Mouse (Mus musculus): ENCODE data around the gene Sfrp2.
A peak's percentile ranks its signal among the peaks of the same experiment; 100 is the strongest.

Sfrp2 gene

DNA sequence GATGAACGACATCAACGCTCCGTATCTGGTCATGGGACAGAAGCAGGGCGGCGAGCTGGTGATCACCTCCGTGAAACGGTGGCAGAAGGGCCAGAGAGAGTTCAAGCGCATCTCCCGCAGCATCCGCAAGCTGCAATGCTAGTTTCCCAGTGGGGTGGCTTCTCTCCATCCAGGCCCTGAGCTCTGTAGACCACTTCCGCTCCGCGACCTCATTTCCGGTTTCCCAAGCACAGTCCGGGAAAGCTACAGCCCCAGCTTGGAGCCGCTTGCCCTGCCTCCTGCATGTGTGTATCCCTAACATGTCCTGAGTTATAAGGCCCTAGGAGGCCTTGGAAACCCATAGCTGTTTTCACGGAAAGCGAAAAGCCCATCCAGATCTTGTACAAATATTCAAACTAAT, 7.2 kb downstream of the Sfrp2 start:
- DNase-seq, result no peak

- DNase-seq, result no peak
Measured at GRCm38 (mm10) chr3:83775403-83775802, 9.3 kb downstream of the Sfrp2 start.

DNA sequence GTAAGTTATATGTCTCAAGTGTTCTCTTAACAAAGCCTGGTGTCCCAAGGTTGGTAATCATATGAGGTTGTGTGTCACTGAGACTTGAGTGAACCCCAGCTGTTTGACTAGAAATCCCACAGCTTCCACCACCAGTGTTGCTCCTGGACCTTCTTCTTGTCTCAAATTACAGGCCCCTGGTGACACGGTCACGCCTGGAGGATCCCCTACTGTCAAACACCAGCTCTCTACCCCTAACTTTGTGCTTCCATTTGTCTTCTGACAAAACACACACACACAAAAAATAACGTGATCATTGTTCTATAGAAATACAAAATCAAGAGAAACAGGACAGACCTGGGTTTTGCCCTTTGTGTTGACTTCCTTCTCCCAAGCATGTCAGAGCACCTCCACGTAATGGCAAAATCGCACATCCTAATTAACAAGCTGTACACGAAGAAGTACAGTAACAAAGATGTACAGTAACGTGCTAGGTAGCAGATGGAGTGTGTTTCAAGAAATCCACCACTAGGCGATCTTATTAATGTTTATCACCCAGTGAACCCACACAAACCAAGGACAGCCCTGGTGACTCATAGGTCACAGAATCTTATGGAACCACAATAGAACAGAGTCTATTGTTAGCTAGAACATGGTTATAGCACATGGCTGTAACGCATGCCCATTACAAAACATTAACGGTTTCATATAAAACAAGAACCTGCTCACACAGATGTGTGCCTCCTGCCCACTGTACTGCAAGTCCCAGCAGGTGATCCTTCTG, 15.5 kb downstream of the Sfrp2 start:
- no peak for DNase-seq

DNA sequence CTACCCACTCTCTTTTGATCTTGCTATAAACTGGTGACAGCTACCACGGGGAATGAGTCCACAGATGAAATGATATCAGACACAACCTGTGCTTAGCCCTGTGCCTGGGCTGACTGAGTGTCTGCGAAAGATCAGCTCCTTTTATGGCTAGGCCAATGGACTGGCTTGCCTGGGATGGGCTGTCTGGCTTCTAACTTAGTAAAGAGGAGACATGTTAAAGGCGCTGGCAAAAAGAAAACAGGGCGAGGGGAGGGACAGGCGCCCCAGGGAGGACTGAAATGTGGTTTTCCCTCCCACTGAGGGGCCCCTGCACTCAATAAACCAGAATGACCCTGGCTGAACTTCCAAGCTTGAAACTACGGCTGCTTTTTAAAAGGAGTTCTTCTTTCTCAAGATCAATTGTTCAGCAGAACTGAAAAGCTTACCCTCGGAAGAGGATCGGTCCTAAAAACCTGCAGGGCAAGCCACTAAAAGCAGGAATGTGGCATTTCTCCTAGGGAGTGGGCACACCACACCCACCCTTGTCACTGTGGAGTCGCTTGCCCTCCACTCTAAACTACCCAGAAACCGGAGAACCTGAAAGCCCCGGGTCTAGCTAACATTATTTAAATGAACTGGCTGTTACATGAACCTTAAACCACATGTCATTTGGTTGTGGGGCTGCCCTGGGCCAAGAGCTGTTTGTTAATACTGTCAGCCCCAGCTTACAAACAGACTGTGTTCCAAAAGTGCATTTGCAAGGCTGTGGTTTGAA, 17.8 kb downstream of the Sfrp2 start:
- DNase-seq, result no peak

DNA sequence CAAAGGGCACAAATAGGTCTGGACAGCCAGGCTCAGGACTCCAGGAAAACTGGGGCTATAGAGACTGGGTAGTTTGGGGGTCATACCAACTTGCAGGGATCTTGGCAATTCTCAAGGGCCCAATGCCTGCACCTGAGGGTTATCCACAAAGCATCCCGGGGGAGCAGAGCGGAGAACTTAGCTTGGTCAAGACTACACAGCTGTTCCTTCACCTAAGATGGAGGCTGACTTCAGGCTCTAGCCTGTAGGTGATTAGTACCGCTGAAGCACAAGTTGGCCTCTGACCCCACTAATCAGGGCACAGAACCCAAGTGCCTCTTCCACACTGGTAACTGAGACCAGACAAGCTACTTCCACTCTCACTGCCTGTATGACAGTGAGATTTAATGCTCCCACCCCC, 18.6 kb downstream of the Sfrp2 start:
- DNase-seq, result no peak

GRCm38 (mm10) chr3:83787086-83787485, 21.0 kb downstream of the Sfrp2 start:
- DNase-seq, result no peak

DNA sequence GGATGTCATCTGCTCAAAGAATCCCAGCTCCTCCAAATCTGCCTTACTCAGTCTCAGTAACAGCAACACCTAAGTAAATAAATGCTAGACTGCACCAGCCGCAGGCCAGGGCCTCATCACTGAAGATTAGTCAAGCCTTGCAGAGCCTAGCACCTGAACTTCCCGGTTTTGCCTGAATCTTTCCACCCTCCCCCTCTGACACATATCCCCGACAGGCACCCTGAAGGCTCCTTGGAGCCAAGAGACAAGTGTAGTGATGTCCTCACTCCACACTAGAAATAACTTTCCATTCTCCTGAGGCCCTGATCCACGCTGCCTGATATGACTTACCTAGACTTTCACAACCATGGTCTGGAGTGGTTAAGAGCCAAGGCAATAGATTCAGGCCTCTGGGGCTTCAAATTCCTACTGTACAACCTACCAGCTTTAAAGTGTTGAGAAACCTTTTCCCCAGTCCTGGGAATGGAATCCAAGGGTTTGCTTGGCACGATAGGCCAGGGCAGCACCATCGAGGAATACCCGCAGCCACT, 21.7 kb downstream of the Sfrp2 start:
- no peak for DNase-seq

DNA sequence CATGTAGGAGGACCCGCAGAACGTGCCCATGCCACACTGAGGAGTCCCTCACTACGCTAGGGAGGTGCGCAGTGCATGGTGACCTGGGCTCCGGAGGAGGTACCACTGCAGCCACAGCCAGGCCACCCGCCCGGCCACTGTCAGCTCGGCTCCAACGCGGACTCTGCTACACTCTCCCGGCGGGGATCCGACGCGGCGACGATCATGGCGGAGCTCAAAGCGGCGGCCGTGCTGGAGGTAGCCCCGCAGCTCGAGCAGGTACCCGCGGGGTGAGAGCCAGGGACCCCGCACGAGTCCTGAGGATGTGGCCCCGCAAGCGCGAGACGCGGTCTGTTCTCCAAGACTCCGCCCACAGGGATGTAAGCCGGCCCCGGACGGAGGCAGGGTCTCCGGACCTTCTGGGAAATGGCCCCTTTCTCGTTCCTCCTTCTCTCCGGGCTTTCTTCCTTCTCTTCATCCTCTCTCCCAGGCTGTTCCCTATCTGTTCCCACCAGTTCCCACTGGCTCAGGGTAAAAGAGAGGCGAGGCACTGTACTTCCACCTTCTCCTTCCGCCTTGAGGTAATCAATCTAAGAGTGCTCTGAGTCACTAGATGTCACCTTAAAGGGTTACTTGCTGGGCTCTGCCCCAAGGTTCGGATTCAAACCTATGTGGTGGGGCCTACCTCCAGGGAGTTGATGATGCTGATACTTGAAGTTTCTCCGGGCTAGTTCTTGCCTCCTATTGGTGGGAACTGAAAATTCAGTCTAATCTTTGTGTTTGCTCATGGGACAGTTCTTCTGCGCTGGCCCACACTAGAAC, 23.7 kb downstream of the Sfrp2 start:
- no peak for DNase-seq

GRCm38 (mm10) chr3:83791444-83791843, 25.3 kb downstream of the Sfrp2 start:
- DNase-seq, result no peak

- no peak for DNase-seq
Measured at GRCm38 (mm10) chr3:83797098-83797497, 31.0 kb downstream of the Sfrp2 start.

DNA sequence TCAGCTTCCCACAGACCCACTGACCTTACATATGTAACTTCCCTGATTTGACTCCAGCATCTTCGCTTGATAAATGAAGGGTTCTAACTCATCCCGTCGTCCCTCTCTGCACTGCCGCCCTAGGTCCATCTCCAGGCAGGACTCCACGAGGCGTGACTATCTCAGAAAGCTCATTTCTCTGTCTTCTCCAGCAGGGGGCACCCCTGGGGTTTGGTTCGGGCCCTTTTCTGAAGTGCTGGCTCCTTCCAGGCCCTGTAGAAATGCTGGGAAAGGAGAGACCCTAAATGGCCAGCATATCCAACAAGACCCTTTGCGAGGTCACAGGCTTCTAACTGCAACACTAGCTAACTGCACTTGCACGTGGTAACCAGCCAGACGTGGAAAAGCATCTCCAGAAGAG, 31.7 kb downstream of the Sfrp2 start:
- peak; percentile 46 for DNase-seq

DNA sequence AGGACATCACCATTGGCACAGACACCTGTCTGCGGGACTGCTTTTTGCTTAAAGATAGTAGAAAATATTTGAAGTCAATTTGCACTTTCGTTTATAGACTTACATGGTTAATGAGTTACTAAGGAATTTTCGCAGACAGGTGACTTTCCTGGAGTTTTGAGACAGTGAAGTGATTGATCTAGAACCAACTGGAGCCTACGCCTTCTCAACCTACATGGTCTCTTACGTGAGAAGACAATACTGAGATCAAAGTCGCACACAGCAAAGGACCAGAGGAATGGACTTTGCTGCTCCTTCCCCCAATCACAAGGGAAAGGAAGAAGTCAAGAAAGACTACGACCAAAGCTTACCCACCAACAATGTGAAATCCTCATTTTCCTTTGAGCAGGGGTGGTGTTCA, 33.4 kb downstream of the Sfrp2 start:
- DNase-seq, result no peak

DNA sequence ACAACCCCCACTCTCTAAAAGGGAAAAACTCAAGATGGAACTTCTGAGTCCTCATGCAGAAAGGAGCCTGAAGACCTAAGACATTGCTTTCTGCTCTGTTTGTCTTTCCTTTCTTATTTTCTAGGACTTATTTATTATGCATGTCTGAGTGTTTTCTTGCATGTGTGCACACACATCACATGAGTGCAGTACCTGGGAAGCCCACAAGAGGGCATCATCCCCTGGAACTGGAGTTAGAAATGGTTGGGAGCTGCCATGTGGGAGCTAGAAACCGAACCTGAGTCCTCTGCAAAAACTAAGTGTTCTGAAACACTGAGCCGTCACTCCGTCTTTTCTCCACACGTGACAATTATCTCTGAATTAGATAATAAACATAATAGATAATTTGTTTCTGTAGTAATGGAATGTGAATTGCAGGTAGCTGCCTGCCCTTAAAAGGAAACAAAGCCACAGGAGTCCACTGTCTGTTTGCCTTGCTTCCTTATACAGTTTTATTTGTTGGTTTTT, 35.6 kb downstream of the Sfrp2 start:
- DNase-seq, result no peak

GRCm38 (mm10) chr3:83808483-83808882, 42.4 kb downstream of the Sfrp2 start:
- DNase-seq, result no peak

DNA sequence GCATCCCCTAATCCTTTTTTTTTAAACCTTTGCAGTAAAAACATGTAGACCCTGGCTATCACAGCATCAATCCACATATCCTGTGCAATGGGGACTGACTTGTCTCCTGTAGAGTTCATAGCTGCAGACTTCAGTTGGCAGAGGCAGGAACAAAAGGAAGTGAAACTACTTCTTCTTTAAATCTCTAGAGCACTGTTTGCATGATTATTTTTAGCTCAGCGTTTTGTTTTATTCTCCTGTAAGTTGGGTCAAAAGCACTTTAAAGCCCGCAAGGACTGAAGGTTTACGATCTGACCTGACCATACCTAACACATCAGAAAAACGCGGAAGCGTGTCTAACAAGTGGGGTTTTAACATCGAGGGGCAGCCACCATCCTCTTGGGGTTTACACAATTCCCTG, 45.9 kb downstream of the Sfrp2 start:
- no peak for DNase-seq

DNA sequence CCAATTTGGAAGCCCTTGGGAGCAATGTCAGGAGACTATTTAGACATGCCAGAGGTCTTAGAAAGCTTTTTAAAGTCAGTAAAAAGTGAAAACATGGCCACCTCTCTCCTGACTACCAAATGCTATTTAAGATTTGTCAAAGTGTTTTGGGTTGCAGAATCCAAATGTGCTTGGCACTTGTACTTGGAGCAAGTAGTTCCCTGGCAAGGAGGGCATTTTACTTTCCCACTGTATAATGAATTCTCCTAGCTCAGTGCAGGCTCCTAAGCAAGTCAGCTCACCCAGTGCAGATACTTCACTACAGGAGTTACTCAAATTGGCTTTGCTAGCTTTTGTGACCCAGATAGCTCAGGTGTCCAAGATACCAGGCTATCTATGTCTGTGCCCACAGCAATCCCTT, 46.7 kb downstream of the Sfrp2 start:
- no peak for DNase-seq

DNA sequence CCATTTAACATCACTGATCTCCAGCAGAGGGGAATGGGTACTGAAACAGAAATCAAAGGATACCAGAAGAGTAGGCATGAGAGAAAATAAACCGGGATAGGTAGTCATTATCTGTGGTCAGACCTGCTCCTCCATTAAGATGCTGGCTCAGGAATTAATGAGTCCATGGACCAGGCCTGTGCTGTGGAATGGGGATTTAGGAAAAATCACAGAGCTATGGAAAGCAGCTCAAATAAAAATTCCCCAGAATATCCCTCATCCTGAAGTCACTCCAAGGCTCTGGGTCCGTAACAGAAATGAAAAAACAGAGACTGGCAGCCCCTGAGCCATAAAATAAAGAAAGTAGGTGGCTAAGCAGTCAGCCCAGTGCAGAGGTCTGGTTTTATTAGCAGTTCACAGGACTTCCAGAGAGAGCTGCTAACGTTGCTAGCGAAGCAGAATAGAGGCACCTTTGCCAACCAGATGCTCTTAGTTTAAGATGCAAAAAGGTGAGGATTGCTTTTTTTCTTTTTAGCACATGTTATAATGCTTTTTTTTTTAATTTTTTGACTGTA, 50.3 kb downstream of the Sfrp2 start:
- no peak for DNase-seq

- DNase-seq, result no peak
Measured at GRCm38 (mm10) chr3:83823774-83824173, 57.7 kb downstream of the Sfrp2 start.

Measured in kidney, postnatal 14 days (tissue).